Mouse (Mus musculus) forebrain, embryonic 11.5 days (tissue): ENCODE data around the gene Gm44502. TPM values are rescaled to one million over a fixed set of nuclear protein-coding genes. Genes with fewer than 3 reads are reported as not detected.
A peak's percentile ranks its signal among the peaks of the same experiment; 100 is the strongest.
"Not testable (repeated sequence)": the region's sequence is repeated elsewhere in the genome, so short reads cannot be mapped to it uniquely, and the experiment has no call there.

Experiments used
- ATAC-seq: fragments of 200-750 bp; cut with Nextera tagmentation; replicated peaks from 2 replicates; pipeline ENCODE4 v1.8.0; 2017; ENCODE audit warnings: moderate TSS enrichment; ENCODE audit not compliant: low FRiP score
- DNase-seq: peaks from one replicate; pipeline ENCODE4 v3.0.0-alpha.2; 2017; ENCODE audit warnings: low spot score
- H3K27ac ChIP-seq: fragments of 300-500 bp; sonication (generic); 2 replicates; pipeline ENCODE4 v1.5.1; 2014; ENCODE audit warnings: low read depth, low read length
- H3K27me3 ChIP-seq: fragments of 300-500 bp; sonication (generic); 2 replicates; pipeline ENCODE4 v1.6.1; 2014; ENCODE audit warnings: mild to moderate bottlenecking, low read length, mixed read lengths; ENCODE audit not compliant: control insufficient read depth, insufficient read depth
- H3K36me3 ChIP-seq: fragments of 300-500 bp; sonication (generic); 2 replicates; pipeline ENCODE4 v1.6.1; 2014; ENCODE audit warnings: mild to moderate bottlenecking, low read length, moderate library complexity, mixed read lengths; ENCODE audit not compliant: control insufficient read depth, insufficient read depth
- H3K4me1 ChIP-seq: fragments of 300-500 bp; sonication (generic); replicated peaks from 2 replicates; pipeline ENCODE4 v1.6.1; 2014; ENCODE audit warnings: low read length, mixed read lengths; ENCODE audit not compliant: control insufficient read depth, insufficient read depth
- H3K4me2 ChIP-seq: fragments of 300-500 bp; sonication (generic); 2 replicates; pipeline ENCODE4 v1.6.1; 2014; ENCODE audit warnings: low read depth, mild to moderate bottlenecking, low read length, moderate library complexity, mixed read lengths; ENCODE audit not compliant: severe bottlenecking
- H3K4me3 ChIP-seq: fragments of 300-500 bp; sonication (generic); 2 replicates; pipeline ENCODE4 v1.5.1; 2014; ENCODE audit warnings: low read depth, low read length
- H3K9ac ChIP-seq: fragments of 300-500 bp; sonication (generic); 2 replicates; pipeline ENCODE4 v1.6.1; 2014; ENCODE audit warnings: low read length
- H3K9me3 ChIP-seq: fragments of 300-500 bp; sonication (generic); 2 replicates; pipeline ENCODE4 v1.6.1; 2016; ENCODE audit warnings: low read length, mixed read lengths; ENCODE audit not compliant: control insufficient read depth
- WGBS: fragments of 180-500 bp; shearing (Covaris S2); extraction: QIAGEN DNeasy Blood & Tissue Kit; methylation state at CpG from one replicate; pipeline ENCODE4 v1.1.7; 2014; 5-methylcytosine and 5-hydroxymethylcytosine counted together
- polyA plus RNA-seq: library from polyadenylated mRNA; unstranded; fragments of >200 nt; fragmentation: Nextera tagmentation; extraction: Ambion mirVana; gene quantifications from 2 replicates; pipeline ENCODE4 v1.2.1, GENCODE M21; 2014

The Gm44502 gene
- polyA plus RNA-seq, 1 experiment from 2014 or later, result not detected

GRCm38 (mm10) chr15:89442486-89443070 lies 13.1 kb upstream of the Gm44502 start:
- Histone ChIP-seq H3K4me3 (no peak overlapping the region), H3K36me3 (no peaks in the 10 kb centered on the region), H3K9me3 (no peaks in the 10 kb centered on the region), H3K4me2 (no peak overlapping the region), H3K27ac (no peak overlapping the region), H3K4me1 (no peaks in the 10 kb centered on the region), H3K9ac (no peak overlapping the region), H3K27me3 (no peaks in the 10 kb centered on the region)
- WGBS, result 43% methylated on average over 8 of the region's 8 CpGs
- ATAC-seq, result no peak
- DNase-seq, result no peak

- WGBS, result 88% methylated on average over 5 of the region's 5 CpGs
These were observed 6.4 kb upstream of the Gm44502 start for GRCm38 (mm10) chr15:89435878-89436277.

GRCm38 (mm10) chr15:89434136-89434535 lies 4.6 kb upstream of the Gm44502 start:
- H3K9me3 ChIP-seq, result no peaks in the 10 kb centered on the region
- H3K9ac ChIP-seq, result no peak overlapping the region
- no peaks in the 10 kb centered on the region for H3K4me1 ChIP-seq
- no peaks in the 10 kb centered on the region for H3K36me3 ChIP-seq
- H3K27me3 ChIP-seq, result no peaks in the 10 kb centered on the region
- H3K4me3 ChIP-seq, result no peak overlapping the region
- no peak overlapping the region for H3K27ac ChIP-seq
- no peak for DNase-seq
- 68% methylated on average over 3 of the region's 3 CpGs for WGBS
- no peak for ATAC-seq
- no peak overlapping the region for H3K4me2 ChIP-seq

More at GRCm38 (mm10) chr15:89435878-89436277, 6.4 kb upstream of the Gm44502 start:
- no peaks in the 10 kb centered on the region for H3K9me3 ChIP-seq
- H3K27ac ChIP-seq, result no peak overlapping the region
- H3K27me3 ChIP-seq, result no peaks in the 10 kb centered on the region
- H3K4me2 ChIP-seq, result no peak overlapping the region
- H3K4me3 ChIP-seq, result no peak overlapping the region
- ATAC-seq (no peak), DNase-seq (no peak)
- H3K9ac ChIP-seq, result no peak overlapping the region
- H3K36me3 ChIP-seq, result no peaks in the 10 kb centered on the region
- H3K4me1 ChIP-seq, result no peaks in the 10 kb centered on the region

- Histone ChIP-seq H3K27ac (no peak overlapping the region), H3K27me3 (no peaks in the 10 kb centered on the region), H3K9ac (no peak overlapping the region), H3K4me2 (no peak overlapping the region), H3K4me1 (peaks cover 8% of the 10 kb centered on the region; the same call in 1 of the 2 replicates), H3K9me3 (no peaks in the 10 kb centered on the region), H3K4me3 (no peak overlapping the region), H3K36me3 (no peaks in the 10 kb centered on the region; the same call in 1 of the 2 replicates)
- ATAC-seq, result no peak
- no peak for DNase-seq
- 80% methylated on average over 4 of the region's 4 CpGs for WGBS
These were observed 3.5 kb upstream of the Gm44502 start for GRCm38 (mm10) chr15:89432946-89433345.

- H3K4me3 ChIP-seq, result no peak overlapping the region
- peaks cover 8% of the 10 kb centered on the region; the same call in 1 of the 2 replicates for H3K4me1 ChIP-seq
- no peak overlapping the region for H3K27ac ChIP-seq
- no peak for ATAC-seq
- DNase-seq, result no peak
- H3K27me3 ChIP-seq, result no peaks in the 10 kb centered on the region
- 93% methylated on average over 6 of the region's 6 CpGs for WGBS
- no peaks in the 10 kb centered on the region; the same call in 1 of the 2 replicates for H3K36me3 ChIP-seq
- H3K4me2 ChIP-seq, result no peak overlapping the region
- H3K9ac ChIP-seq, result no peak overlapping the region
- H3K9me3 ChIP-seq, result no peaks in the 10 kb centered on the region
These were observed 2.3 kb upstream of the Gm44502 start for GRCm38 (mm10) chr15:89431806-89432205.

DNA sequence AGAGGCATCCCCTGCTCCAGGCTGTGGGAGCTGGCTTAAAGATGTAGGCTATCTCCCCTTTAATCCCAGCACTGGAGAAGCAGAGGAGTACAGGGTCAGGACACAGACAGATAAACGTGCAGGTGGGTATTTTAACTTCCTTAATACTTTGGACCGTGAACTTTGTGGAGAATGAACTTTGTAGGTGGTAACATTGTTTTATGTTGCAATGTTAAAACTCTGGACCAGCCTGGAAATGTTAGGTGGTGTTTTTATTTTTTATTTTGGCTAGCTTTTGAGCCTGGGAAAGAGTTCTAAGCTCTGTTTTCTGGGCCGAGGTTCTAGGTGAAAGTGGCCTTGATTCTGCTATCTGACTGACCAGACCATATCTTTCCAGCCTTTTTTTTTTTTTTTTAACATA lies 1.8 kb upstream of the Gm44502 start:
- DNase-seq, result no peak
- Histone ChIP-seq H3K4me3 (no peak overlapping the region), H3K4me2 (no peak overlapping the region), H3K36me3 (no peaks in the 10 kb centered on the region; the same call in 1 of the 2 replicates), H3K27ac (no peak overlapping the region), H3K27me3 (no peaks in the 10 kb centered on the region), H3K9me3 (no peaks in the 10 kb centered on the region), H3K9ac (no peak overlapping the region), H3K4me1 (peaks cover 8% of the 10 kb centered on the region; the same call in 1 of the 2 replicates)
- no peak for ATAC-seq
- 84% methylated on average over 3 of the region's 3 CpGs for WGBS

- not testable (repeated sequence) for H3K27me3 ChIP-seq, H3K36me3 ChIP-seq, H3K4me3 ChIP-seq, ATAC-seq, H3K4me2 ChIP-seq, H3K9ac ChIP-seq, H3K27ac ChIP-seq, H3K9me3 ChIP-seq, H3K4me1 ChIP-seq, DNase-seq
- 87% methylated on average over 7 of the region's 9 CpGs for WGBS
These were observed 1.3 kb upstream of the Gm44502 start for GRCm38 (mm10) chr15:89430771-89431170.

GRCm38 (mm10) chr15:89430341-89430740 lies 845 bp upstream of the Gm44502 start:
- Histone ChIP-seq H3K4me3 (peak overlapping the region; percentile 79), H3K9me3 (no peaks in the 10 kb centered on the region), H3K27me3 (no peaks in the 10 kb centered on the region), H3K4me2 (peak overlapping the region; percentile 93), H3K4me1 (peaks cover 8% of the 10 kb centered on the region; the same call in 1 of the 2 replicates), H3K27ac (peak overlapping the region; percentile 93), H3K9ac (peak overlapping the region; percentile 79), H3K36me3 (no peaks in the 10 kb centered on the region; the same call in 1 of the 2 replicates)
- 48% methylated on average over 6 of the region's 6 CpGs for WGBS
- ATAC-seq (no peak), DNase-seq (no peak)

DNA sequence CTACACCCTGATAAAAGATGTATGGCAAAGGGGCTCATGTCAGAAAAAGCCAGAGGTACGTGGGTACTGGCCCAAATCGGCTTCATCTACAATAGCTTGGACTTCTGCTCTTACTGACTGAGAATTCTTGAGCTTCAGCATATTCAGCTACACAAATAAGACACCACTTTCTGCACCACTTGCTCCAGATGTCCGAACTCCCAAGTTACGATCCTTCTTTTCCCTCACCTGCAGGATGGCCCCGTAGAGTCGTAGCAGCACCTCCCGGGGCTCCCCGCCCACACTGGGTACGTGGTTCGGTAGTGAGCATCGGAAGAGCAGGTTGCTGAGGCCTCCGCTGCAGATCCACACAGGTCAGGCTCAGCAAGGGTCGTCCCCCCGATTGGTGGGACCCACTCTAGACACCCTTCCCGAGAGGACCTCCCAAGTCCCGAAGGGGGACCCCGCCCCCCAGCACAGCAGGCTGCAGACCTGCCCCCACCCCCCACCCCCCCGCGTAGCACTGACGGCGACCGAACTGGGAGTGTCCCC lies 610 bp downstream of the Gm44502 start:
- no peaks in the 10 kb centered on the region for H3K9me3 ChIP-seq
- H3K27me3 ChIP-seq, result no peaks in the 10 kb centered on the region
- peak overlapping the region; percentile 93 for H3K4me2 ChIP-seq
- no peak overlapping the region for H3K27ac ChIP-seq
- H3K9ac ChIP-seq, result peak overlapping the region; percentile 79
- H3K36me3 ChIP-seq, result no peaks in the 10 kb centered on the region; the same call in 1 of the 2 replicates
- ATAC-seq (peak; percentile 67), DNase-seq (no peak)
- H3K4me3 ChIP-seq, result peak overlapping the region; percentile 79
- WGBS, result 5% methylated on average over 20 of the region's 22 CpGs
- H3K4me1 ChIP-seq, result peaks cover 8% of the 10 kb centered on the region; the same call in 1 of the 2 replicates
